Mouse (Mus musculus) T-cell, adult 66 days (primary cell): Measurements from ENCODE around the gene Gm2a. TPM values are rescaled to one million over a fixed set of nuclear protein-coding genes. Genes with fewer than 3 reads are reported as not detected.

Experiments
- total RNA-seq, 2 experiments: library from RNA; stranded (reverse); gene quantifications; 3 replicates in 1 of 2; 4 replicates in 1 of 2; pipeline ENCODE4 v1.2.4; 2023

Gm2a gene
- total RNA-seq: 10 to 100 TPM; 65.3 to 72.2 TPM

DNA sequence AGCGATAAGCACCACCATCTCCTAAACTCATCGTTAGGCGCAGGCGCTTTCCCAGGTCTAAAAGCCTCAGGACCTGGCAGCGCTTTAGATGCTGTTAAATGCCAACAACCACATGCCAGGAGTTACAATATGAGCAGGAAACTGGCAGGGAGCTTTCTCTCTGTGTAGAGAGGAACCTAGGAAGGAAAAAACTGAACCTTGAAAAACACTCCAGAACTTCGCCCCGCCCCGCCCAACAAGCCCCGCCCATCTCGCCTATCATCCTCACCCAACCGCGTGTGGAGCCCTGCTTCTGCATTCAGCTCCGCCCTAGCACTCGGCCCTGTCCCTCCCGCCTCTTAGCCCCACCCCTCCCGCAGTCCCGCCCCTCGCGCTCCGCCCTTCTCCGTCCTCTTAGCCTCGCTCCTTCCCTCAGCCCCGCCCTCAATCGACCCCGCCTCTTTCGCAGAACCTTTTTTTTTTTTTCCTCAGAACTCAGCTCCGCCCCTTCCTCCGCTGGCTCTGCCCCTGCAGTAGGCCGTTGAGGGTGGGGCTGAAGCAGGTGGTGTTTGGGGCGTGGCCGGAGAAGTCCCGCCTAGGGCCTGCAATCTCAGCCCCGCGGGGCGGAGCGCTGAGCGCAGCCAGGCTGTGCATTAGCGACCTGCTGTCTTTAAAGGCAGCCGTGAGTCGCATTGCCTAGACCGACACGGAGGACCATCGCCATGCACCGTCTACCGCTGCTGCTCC lies at the start of gene Gm2a:
Gm2a (plus strand) TSS at position 653 of the 726 bp plus-strand sequence.

GRCm38 (mm10) chr11:55077331-55078231 lies 20.3 kb upstream of the Gm2a start, which contains the start of gene Ccdc69:
TSS of gene Ccdc69 (minus strand) at chr11:55078131.

GRCm38 (mm10) chr11:55151608-55152007 lies 53.7 kb downstream of the Gm2a start, which contains the start of gene Slc36a3:
TSS of gene Slc36a3 (minus strand) at chr11:55151708.

Other genes starting within 250 kb of the Gm2a start
- 10 to 100 TPM in 1 of 2 experiments, 1 to 10 TPM in 1; 8.2 to 13.1 TPM for gene Lyrm7, start 237.2 kb upstream of the Gm2a start, total RNA-seq
- 100 to 1,000 TPM; 115 to 148 TPM for gene Hint1, start 231.7 kb upstream of the Gm2a start, total RNA-seq
- gene Gpx3, start 195.7 kb upstream of the Gm2a start, total RNA-seq: not detected
- 100 to 1,000 TPM; 169 to 173 TPM for gene Tnip1, start 135.2 kb upstream of the Gm2a start, total RNA-seq
- 100 to 1,000 TPM; 448 to 457 TPM for gene Anxa6, start 64.7 kb upstream of the Gm2a start, total RNA-seq
- gene Ccdc69, start 20.0 kb upstream of the Gm2a start, total RNA-seq: 10 to 100 TPM; 38.7 to 41.7 TPM
- gene Slc36a3, start 53.6 kb downstream of the Gm2a start, total RNA-seq: not detected
- gene Slc36a2, start 87.0 kb downstream of the Gm2a start, total RNA-seq: not detected
- 10 to 100 TPM; 28.0 to 29.5 TPM for gene Slc36a1, start 106.2 kb downstream of the Gm2a start, total RNA-seq
- gene Fat2, start 238.4 kb downstream of the Gm2a start, total RNA-seq: under 1 TPM; 0.03 to 0.15 TPM